Mouse (Mus musculus): Measurements from ENCODE around the gene Prdx5. TPM values are rescaled to one million over a fixed set of nuclear protein-coding genes. Genes with fewer than 3 reads are reported as not detected.

Gene Prdx5
- polyA plus RNA-seq, 1 experiment from 2014 or later: 123 TPM

DNA sequence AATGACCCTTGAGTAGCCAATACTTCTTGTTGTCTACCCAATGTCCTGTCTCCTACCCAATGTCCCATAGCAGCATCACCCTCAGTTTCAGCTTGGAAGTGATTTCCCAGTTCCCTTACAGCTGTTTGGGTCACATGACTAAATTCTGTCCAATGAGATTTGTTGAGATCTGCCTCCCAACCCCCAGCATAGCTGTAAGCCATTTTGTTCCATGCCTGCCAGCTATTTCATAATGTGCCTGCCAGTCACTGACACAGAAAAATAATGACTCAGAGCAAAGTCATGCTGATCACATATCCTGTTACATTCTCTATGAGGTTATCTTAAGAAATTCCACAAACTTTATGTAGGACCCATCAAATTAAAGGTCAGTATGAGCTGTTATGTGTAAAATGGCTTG lies 33.1 kb downstream of the Prdx5 start:
- Histone ChIP-seq H3K4me2 (no peak overlapping the region), H3K27me3 (ENCODE audit: control insufficient read depth, insufficient read depth, low read length) (no peaks in the 10 kb centered on the region), H3K9ac (ENCODE audit: low read length) (no peak overlapping the region), H3K4me3 (ENCODE audit: low read depth, low read length) (no peak overlapping the region), H3K27ac (ENCODE audit: low read depth, low read length) (no peak overlapping the region), H3K9me3 (ENCODE audit: control insufficient read depth, low read length) (peaks cover 4% of the 10 kb centered on the region; the same call in 1 of the 2 replicates), H3K36me3 (ENCODE audit: control insufficient read depth, insufficient read depth, low read length) (no peaks in the 10 kb centered on the region), H3K4me1 (ENCODE audit: control insufficient read depth, insufficient read depth, low read length) (no peaks in the 10 kb centered on the region)
- ATAC-seq (ENCODE audit: low FRiP score) (no peak), DNase-seq (ENCODE audit: low spot score, missing footprints) (no peak)

DNA sequence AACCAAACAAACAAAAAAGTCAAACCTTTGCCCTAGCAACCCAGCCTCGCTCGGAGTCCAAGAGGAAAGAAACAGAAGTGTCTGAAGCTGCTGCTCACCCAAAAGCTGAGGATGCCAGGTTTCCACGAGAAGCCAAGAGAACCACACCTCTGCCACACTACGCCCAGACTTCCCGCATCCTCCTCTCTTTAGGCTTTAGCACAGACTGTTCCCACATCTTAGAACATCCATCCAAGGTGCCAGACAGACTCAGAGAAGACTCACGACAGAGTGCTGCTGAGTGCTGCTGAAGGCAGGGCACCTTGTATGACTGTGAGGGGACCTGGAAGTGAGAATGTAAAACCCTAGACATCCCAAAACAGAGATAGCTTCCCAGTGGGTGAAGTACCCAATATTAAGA lies 34.1 kb downstream of the Prdx5 start:
- Histone ChIP-seq H3K4me3 (ENCODE audit: low read depth, low read length) (no peak overlapping the region), H3K36me3 (ENCODE audit: control insufficient read depth, insufficient read depth, low read length) (no peaks in the 10 kb centered on the region), H3K9me3 (ENCODE audit: control insufficient read depth, low read length) (peaks cover 4% of the 10 kb centered on the region; the same call in 1 of the 2 replicates), H3K9ac (ENCODE audit: low read length) (no peak overlapping the region), H3K4me1 (ENCODE audit: control insufficient read depth, insufficient read depth, low read length) (no peaks in the 10 kb centered on the region), H3K27me3 (ENCODE audit: control insufficient read depth, insufficient read depth, low read length) (no peaks in the 10 kb centered on the region), H3K27ac (ENCODE audit: low read depth, low read length) (no peak overlapping the region), H3K4me2 (no peak overlapping the region)
- WGBS: 91% methylated on average over 6 of the region's 6 CpGs
- DNase-seq (ENCODE audit: low spot score, missing footprints) (no peak), ATAC-seq (ENCODE audit: low FRiP score) (no peak)

DNA sequence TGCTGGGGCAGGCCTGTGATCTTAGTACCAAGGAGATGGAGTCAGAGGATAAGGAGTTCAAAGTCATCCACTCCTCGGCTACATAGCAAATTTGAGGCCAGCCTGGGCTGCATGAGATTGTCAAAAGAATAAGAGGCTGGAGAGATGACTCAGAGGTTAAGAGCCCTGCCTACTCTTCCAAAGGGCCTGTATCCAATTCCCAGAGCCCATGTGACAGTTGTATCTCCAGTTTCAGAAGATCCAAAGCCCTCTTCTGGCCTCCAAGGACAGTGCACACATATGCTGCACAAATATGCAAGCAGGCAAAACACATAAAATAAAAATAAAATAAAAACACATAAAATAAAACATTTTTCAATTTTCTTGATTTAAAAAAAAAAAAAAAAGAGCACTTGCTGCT lies 35.6 kb downstream of the Prdx5 start:
- no peaks in the 10 kb centered on the region for H3K27me3 ChIP-seq (ENCODE audit: control insufficient read depth, insufficient read depth, low read length)
- no peak overlapping the region for H3K4me2 ChIP-seq
- H3K4me1 ChIP-seq (ENCODE audit: control insufficient read depth, insufficient read depth, low read length): no peaks in the 10 kb centered on the region
- H3K27ac ChIP-seq (ENCODE audit: low read depth, low read length): no peak overlapping the region
- no peak overlapping the region for H3K9ac ChIP-seq (ENCODE audit: low read length)
- no peaks in the 10 kb centered on the region for H3K9me3 ChIP-seq (ENCODE audit: control insufficient read depth, low read length)
- H3K4me3 ChIP-seq (ENCODE audit: low read depth, low read length): no peak overlapping the region
- WGBS: 83% methylated on average over 1 of the region's 1 CpGs
- no peaks in the 10 kb centered on the region for H3K36me3 ChIP-seq (ENCODE audit: control insufficient read depth, insufficient read depth, low read length)
- ATAC-seq (ENCODE audit: low FRiP score) (no peak), DNase-seq (ENCODE audit: low spot score, missing footprints) (no peak)

DNA sequence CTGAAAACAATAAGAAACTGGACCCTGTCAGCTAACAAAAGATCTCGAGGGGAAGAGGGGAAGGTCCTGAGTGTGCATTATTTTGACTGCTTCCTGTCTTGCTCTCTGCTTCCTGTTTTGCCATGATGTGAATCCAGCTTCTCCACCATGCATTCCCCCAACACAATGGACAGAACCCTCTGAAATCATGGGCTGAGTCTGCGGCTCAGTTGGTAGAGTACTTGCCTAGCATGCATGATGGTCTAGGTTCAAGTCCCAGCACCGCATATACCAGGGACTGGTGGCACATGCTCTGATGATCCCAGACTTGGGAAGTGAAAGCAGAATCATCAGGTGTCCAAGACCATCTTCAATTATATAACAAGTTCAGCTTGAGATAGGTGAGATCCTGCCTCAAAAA lies 37.2 kb downstream of the Prdx5 start:
- DNase-seq (ENCODE audit: low spot score, missing footprints) (no peak), ATAC-seq (ENCODE audit: low FRiP score) (no peak)
- Histone ChIP-seq H3K4me3 (ENCODE audit: low read depth, low read length) (no peak overlapping the region), H3K4me2 (no peak overlapping the region), H3K36me3 (ENCODE audit: control insufficient read depth, insufficient read depth, low read length) (no peaks in the 10 kb centered on the region), H3K9ac (ENCODE audit: low read length) (no peak overlapping the region), H3K27me3 (ENCODE audit: control insufficient read depth, insufficient read depth, low read length) (no peaks in the 10 kb centered on the region), H3K9me3 (ENCODE audit: control insufficient read depth, low read length) (no peaks in the 10 kb centered on the region), H3K4me1 (ENCODE audit: control insufficient read depth, insufficient read depth, low read length) (no peaks in the 10 kb centered on the region), H3K27ac (ENCODE audit: low read depth, low read length) (no peak overlapping the region)
- 92% methylated on average over 3 of the region's 3 CpGs for WGBS

DNA sequence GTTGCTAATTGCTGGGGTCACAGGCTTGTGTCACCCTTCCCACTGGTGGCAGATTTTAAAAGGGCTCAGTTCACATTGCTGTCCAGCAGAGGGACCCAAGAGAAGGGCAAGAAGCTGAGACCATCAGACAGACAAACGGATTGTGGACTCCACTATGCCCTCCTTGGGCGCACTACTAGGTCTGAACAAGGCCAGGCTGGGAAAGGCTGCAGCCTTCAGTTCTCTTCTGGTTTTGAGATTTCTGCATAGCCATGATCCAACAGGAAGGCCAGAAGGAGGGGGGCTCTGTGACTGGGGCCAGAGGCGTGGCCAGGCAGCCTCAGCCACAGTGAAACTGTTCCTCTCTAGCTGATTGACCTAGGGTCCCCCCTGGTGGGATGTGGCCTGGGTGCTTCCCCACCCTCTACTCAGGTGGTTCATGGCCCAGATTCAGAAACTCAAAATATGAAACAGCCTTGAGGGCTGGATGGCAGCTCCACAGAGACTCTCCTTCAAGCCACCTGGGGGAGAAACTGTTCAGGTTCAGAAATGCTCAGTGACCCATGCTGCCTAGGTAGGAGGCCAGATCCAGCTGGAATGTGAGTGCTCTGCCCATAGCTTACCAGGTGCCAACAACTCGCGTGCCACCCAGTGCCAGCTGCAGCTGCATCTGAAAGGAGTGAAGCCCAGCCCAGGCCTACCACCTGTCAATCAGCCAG lies 38.2 kb downstream of the Prdx5 start:
- Histone ChIP-seq H3K4me2 (no peak overlapping the region), H3K9ac (ENCODE audit: low read length) (no peak overlapping the region), H3K4me1 (ENCODE audit: control insufficient read depth, insufficient read depth, low read length) (no peaks in the 10 kb centered on the region), H3K27ac (ENCODE audit: low read depth, low read length) (no peak overlapping the region), H3K27me3 (ENCODE audit: control insufficient read depth, insufficient read depth, low read length) (no peaks in the 10 kb centered on the region), H3K36me3 (ENCODE audit: control insufficient read depth, insufficient read depth, low read length) (no peaks in the 10 kb centered on the region), H3K4me3 (ENCODE audit: low read depth, low read length) (no peak overlapping the region), H3K9me3 (ENCODE audit: control insufficient read depth, low read length) (no peaks in the 10 kb centered on the region)
- DNase-seq (ENCODE audit: low spot score, missing footprints) (no peak), ATAC-seq (ENCODE audit: low FRiP score) (no peak)
- WGBS: 64% methylated on average over 5 of the region's 5 CpGs

DNA sequence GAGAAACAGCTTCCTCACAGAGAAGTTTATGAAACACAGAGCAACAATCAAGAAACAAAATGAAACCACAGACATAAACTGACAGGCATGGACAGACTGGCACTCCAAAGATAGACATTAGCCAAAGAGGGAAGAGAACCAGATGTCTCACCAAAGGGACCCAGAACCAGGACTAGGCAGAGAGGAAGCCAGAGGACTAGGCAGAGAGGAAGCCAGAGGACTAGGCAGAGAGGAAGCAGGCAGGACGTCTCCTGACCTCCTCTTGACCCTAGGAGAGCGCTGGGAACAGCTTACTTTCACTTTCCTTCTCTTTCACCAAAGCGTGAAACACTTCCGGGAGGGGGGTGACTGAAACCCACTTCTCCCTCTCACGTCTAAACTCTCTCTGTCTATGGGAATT lies 40.6 kb downstream of the Prdx5 start:
- no peak overlapping the region; the same call in 1 of the 2 replicates for H3K9ac ChIP-seq (ENCODE audit: low read length)
- no peaks in the 10 kb centered on the region for H3K27me3 ChIP-seq (ENCODE audit: control insufficient read depth, insufficient read depth, low read length)
- no peaks in the 10 kb centered on the region for H3K36me3 ChIP-seq (ENCODE audit: control insufficient read depth, insufficient read depth, low read length)
- peak; percentile 83 for DNase-seq (ENCODE audit: low spot score, missing footprints)
- WGBS: 9% methylated on average over 5 of the region's 5 CpGs
- peak overlapping the region; percentile 13; the same call in 1 of the 2 replicates for H3K4me2 ChIP-seq
- ATAC-seq (ENCODE audit: low FRiP score): no peak
- H3K4me3 ChIP-seq (ENCODE audit: low read depth, low read length): no peak overlapping the region
- H3K27ac ChIP-seq (ENCODE audit: low read depth, low read length): no peak overlapping the region
- H3K9me3 ChIP-seq (ENCODE audit: control insufficient read depth, low read length): no peaks in the 10 kb centered on the region
- no peaks in the 10 kb centered on the region for H3K4me1 ChIP-seq (ENCODE audit: control insufficient read depth, insufficient read depth, low read length)

DNA sequence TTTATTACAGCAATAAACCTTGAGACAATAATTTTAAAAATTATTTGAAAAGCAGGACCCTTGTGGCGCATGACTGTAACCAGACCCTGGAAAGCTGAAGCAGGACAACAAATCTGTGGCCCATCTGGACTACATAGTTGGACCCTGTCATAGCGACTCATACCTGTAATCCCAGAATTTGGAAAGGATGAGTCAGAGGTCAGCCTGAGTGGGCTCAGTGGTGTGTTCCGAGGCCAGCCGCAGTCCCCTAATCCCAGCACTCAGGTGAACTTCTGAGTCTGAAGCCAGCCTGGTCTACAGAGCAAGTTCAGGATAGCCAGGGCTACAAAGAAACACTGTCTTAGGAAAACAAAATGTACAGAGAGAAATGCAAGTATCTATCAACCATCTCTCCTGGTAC lies 48.5 kb downstream of the Prdx5 start:
- peak; percentile 19 for DNase-seq (ENCODE audit: low spot score, missing footprints)
- no peaks in the 10 kb centered on the region for H3K9me3 ChIP-seq (ENCODE audit: control insufficient read depth, low read length)

DNA sequence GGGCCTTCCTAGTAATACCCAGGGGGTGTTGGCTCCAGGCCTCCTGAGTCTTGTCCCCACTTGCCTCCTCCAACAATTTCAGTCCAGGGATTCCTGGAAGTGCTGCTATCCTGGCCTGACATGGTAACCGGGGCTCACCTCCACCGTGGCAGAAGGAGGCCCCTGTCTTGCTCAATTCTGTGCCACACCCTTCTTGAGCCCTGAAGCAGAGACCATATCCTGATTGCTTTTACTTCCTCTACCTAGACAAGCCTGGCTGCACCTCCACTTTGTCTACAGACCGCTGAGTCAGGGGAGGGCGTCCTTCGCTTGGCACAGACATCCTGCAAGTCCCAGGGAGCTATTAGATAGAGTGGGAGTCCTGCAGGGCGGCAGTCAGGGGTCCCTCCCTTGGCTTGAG lies 49.2 kb downstream of the Prdx5 start:
- 0 out of 2 replicates have a peak, but pooled peaks cover under 1% of the 10 kb centered on the region for H3K27me3 ChIP-seq (ENCODE audit: control insufficient read depth, insufficient read depth, low read length)
- no peaks in the 10 kb centered on the region for H3K9me3 ChIP-seq (ENCODE audit: control insufficient read depth, low read length)
- no peak overlapping the region for H3K9ac ChIP-seq (ENCODE audit: low read length)
- DNase-seq (ENCODE audit: low spot score, missing footprints) (no peak), ATAC-seq (ENCODE audit: low FRiP score) (no peak)
- H3K4me3 ChIP-seq (ENCODE audit: low read depth, low read length): no peak overlapping the region
- H3K36me3 ChIP-seq (ENCODE audit: control insufficient read depth, insufficient read depth, low read length): no peaks in the 10 kb centered on the region
- H3K27ac ChIP-seq (ENCODE audit: low read depth, low read length): no peak overlapping the region
- peaks cover 2% of the 10 kb centered on the region; the same call in 1 of the 2 replicates for H3K4me1 ChIP-seq (ENCODE audit: control insufficient read depth, insufficient read depth, low read length)
- H3K4me2 ChIP-seq: no peak overlapping the region
- 85% methylated on average over 6 of the region's 6 CpGs for WGBS

More for the DNA sequence above, 48.5 kb downstream of the Prdx5 start:
- Histone ChIP-seq H3K27me3 (ENCODE audit: control insufficient read depth, insufficient read depth, low read length) (no peaks in the 10 kb centered on the region), H3K4me2 (no peak overlapping the region), H3K27ac (ENCODE audit: low read depth, low read length) (no peak overlapping the region), H3K9ac (ENCODE audit: low read length) (no peak overlapping the region), H3K36me3 (ENCODE audit: control insufficient read depth, insufficient read depth, low read length) (no peaks in the 10 kb centered on the region), H3K4me3 (ENCODE audit: low read depth, low read length) (no peak overlapping the region), H3K4me1 (ENCODE audit: control insufficient read depth, insufficient read depth, low read length) (no peaks in the 10 kb centered on the region)
- no peak for ATAC-seq (ENCODE audit: low FRiP score)
- WGBS: 95% methylated on average over 4 of the region's 4 CpGs

DNA sequence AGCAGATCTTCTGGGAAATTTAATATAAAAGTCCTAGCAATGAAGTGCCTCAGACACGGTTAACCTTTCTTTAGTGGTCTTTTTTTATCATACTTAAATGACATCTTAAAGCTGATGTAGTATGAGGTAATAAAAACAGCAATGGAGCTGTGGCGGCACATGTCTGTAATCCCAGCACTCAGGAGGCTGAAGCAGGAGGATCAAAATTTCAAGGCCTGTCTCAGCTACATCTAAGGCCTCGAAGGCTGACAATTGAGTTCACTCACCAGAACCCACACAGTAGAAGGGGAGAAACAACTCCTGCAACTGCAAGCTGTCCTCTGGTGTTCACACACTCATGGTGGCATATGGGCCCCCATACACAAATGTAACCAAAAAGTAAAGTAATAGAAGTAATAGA lies 49.9 kb downstream of the Prdx5 start:
- 0 out of 2 replicates have a peak, but pooled peaks cover 2% of the 10 kb centered on the region for H3K27me3 ChIP-seq (ENCODE audit: control insufficient read depth, insufficient read depth, low read length)

More for the DNA sequence above, 49.9 kb downstream of the Prdx5 start:
- Histone ChIP-seq H3K4me2 (no peak overlapping the region), H3K9ac (ENCODE audit: low read length) (no peak overlapping the region), H3K27ac (ENCODE audit: low read depth, low read length) (no peak overlapping the region), H3K9me3 (ENCODE audit: control insufficient read depth, low read length) (no peaks in the 10 kb centered on the region), H3K36me3 (ENCODE audit: control insufficient read depth, insufficient read depth, low read length) (no peaks in the 10 kb centered on the region), H3K4me1 (ENCODE audit: control insufficient read depth, insufficient read depth, low read length) (peaks cover 9% of the 10 kb centered on the region; the same call in 1 of the 2 replicates), H3K4me3 (ENCODE audit: low read depth, low read length) (no peak overlapping the region)
- 84% methylated on average over 3 of the region's 3 CpGs for WGBS
- DNase-seq (ENCODE audit: low spot score, missing footprints): peak; percentile 59
- no peak for ATAC-seq (ENCODE audit: low FRiP score)

Measured in midbrain, embryonic 11.5 days (tissue).